ENCODE assay signal across 15 mouse cellular contexts in genomic region chr16:90610097-90610808, GRCm38 (mm10).
"Had no signal": no experiment of that assay in that cellular context is flagged by ENCODE, and none has a peak within 500 bp of the region (broad histone marks: within the 10 kb centered on the region; RNA-seq: fewer than 3 reads in every experiment).

No protein-coding gene starts in this region.

- H3K9me3 ChIP-seq: kidney, embryonic 15.5 days; limb, embryonic 15.5 days; liver, embryonic 12.5 days; midbrain, embryonic 10.5 days; neural tube, embryonic 15.5 days; stomach, embryonic 15.5 days had no signal

- H3K4me1 ChIP-seq: kidney, embryonic 15.5 days; limb, embryonic 15.5 days; liver, embryonic 12.5 days; midbrain, embryonic 10.5 days; neural tube, embryonic 15.5 days; stomach, embryonic 15.5 days had no signal

- H3K27me3 ChIP-seq: kidney, embryonic 15.5 days; limb, embryonic 15.5 days; liver, embryonic 12.5 days; neural tube, embryonic 15.5 days; stomach, embryonic 15.5 days had no signal

- H3K27ac ChIP-seq: kidney, embryonic 15.5 days; limb, embryonic 15.5 days; liver, embryonic 12.5 days; midbrain, embryonic 10.5 days; neural tube, embryonic 15.5 days; stomach, embryonic 15.5 days had no signal

- H3K36me3 ChIP-seq: kidney, embryonic 15.5 days; limb, embryonic 15.5 days; liver, embryonic 12.5 days; midbrain, embryonic 10.5 days; neural tube, embryonic 15.5 days; stomach, embryonic 15.5 days had no signal

- H3K4me2 ChIP-seq: kidney, embryonic 15.5 days; limb, embryonic 15.5 days; liver, embryonic 12.5 days; lung, embryonic 14.5 days; neural tube, embryonic 15.5 days; stomach, embryonic 15.5 days had no signal

- H3K4me3 ChIP-seq: kidney, embryonic 15.5 days; limb, embryonic 15.5 days; liver, embryonic 12.5 days; midbrain, embryonic 10.5 days; myocyte; neural tube, embryonic 15.5 days; stomach, embryonic 15.5 days had no signal

- H3K9ac ChIP-seq: kidney, embryonic 15.5 days; limb, embryonic 15.5 days; liver, embryonic 12.5 days; lung, embryonic 14.5 days; neural tube, embryonic 15.5 days; stomach, embryonic 15.5 days had no signal

- ATAC-seq: intestine, embryonic 16.5 days; liver, embryonic 12.5 days had no signal

- DNase-seq: kidney, adult 2 months; kidney, postnatal 14 days; lung, embryonic 14.5 days; lung, postnatal 10 days; lung, postnatal 4 days; midbrain, embryonic 14.5 days; thymus, postnatal 4 days had no signal
